Mouse (Mus musculus): Measurements from ENCODE around the gene Brip1. TPM values are rescaled to one million over a fixed set of nuclear protein-coding genes. Genes with fewer than 3 reads are reported as not detected.
"Not testable (repeated sequence)": the region's sequence is repeated elsewhere in the genome, so short reads cannot be mapped to it uniquely, and the experiment has no call there.

Brip1 gene
- 1 to 10 TPM in 1 of 2 experiments, under 1 TPM in 1; 0.76 to 1.4 TPM for total RNA-seq (2021)
- long read RNA-seq, experiment 1, full-length matches to known transcripts: 2 of 2 reads
- long read RNA-seq, experiment 1, partial matches to known transcripts: 0 of 2 reads
- long read RNA-seq, experiment 1, other reads (novel, unspliced or antisense): 0 of 2 reads
- long read RNA-seq, experiment 2: 0 reads

DNA sequence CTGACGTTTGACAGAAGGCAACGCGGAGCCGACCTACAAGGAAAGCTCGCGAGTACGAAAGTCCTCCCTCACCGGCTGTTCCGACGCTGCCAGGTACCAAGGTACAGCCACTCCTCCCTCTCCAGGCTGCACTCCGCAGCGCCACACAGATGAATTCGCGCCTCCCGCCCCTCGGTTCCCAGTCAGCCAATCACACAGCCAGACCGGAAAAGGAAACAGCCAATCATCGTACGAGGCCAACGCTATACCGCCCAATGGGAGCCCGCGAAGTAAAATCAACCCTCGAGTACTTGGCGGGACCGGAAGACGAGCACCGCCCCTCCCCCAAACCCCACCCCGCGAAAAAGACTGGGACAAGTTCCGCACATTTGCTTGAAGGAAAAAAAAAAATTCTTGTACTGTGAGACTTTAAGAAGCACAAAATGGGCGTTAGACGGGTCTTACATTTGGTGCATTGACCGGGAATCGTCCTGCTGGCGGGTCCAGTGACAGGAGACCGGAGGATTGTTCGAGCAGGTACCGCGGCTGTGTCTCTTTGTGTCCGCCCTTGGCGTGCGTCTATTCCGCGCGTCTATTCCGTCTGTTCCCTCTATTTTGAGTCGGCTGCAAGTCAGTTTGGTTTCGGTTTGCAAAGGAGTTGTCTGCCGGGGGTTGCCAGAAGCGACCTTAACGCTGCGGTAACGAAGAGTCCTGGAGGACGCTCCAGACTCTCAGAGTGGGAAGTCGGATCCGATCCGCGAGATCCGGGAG lies at the start of gene Brip1:
TSS of gene Brip1 (minus strand) at position 157 of the 750 bp plus-strand sequence.
- DNase-seq: peak; percentile 88 to 91
- intact Hi-C loops (cut with DNase I): loop anchor here (10.0 kb wide), 1 partner anchor 154 kb away; the partner anchor contains the start of gene Med13

DNA sequence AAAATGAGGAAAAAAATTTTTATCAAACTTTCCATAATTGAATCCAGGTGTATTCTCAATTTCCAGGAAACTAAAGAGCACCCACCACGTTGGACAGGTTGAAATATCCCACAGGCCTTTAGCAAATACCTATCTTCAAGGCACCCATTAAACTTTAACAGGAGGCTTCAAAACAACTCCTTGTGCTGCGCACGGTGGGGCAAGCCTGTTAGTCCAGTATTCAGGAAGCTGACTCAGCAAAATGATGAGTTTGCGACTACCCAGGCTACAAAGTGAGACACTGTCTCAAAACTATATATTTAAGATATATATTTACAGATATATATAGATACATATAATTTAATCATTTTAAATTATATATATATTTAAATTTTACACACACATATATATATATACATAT lies 31.5 kb upstream of the Brip1 start:
- no peak for DNase-seq
- intact Hi-C loops (cut with DNase I): no loop called here

DNA sequence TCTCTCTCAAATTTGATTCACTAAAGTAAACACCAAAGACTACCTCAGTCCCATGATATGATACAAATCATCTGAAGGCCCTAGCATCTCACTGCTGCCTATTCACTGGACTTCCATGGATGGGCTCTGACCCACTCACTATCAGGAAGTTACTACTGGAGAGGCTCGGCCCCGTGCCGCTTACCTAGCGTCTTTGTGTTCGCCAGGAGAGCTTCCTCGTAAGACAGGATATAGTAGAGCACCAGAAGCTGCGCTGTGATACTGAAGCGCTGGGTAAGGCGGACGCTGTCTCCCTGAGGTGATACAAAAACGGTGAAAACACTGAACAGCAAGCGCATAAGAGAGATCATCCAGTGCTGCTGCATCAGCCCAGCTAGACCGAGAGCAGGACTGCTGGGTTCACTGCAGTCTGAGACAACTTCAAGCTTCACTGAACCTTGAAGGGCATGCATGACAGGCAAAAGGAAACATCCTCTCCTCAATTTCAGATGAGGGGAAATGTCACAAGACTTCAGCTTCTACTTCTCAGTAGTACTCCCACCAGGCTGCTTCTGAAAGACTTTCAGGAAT lies 30.9 kb upstream of the Brip1 start:
- intact Hi-C loops (cut with DNase I): no loop called here
- DNase-seq: no peak

DNA sequence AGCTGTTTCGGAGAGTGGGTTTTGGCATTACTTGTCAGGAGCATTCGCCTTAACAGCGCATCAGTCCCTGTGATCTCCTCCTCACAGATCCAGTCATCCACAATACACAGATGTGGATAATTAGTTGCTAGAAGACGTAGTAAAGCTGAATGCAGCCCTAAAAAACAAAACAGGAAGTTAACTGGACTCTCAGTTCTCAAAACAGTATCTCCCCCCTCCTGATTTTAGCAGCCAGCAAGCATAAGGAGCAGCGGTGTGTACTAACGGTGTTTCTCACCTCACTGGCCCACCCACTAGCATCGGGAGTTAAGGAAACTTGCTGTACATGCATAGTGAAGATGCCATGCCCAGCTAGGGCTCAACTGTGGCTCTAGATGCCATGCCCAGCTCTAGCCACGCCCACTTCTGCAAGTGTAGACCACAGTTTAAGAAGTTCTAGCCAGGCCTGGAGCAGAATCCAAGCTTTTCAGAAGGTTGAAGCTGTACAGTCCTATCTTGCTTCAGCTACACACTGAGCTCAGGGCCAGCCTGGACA lies 25.7 kb upstream of the Brip1 start:
- intact Hi-C loops (cut with DNase I): no loop called here
- DNase-seq: no peak

DNA sequence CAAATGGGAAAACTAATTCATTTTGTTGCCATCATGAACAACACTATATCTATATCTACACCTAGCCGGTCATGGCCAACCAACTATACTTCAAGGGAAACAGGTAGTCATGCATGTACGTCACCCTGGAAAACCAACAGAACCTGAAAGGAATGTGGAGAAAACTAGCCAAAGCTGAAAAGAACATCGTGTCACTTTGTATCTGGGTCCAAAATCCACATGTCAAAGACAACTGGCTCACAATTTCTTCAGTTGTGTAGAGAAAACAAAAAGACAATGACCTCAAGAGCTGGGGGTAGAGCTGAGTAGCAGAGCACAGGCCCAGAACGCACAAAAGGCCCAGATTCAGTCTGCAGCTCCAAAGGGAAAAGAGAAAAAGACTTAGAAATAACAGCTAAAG lies 24.8 kb upstream of the Brip1 start:
- no peak for DNase-seq
- intact Hi-C loops (cut with DNase I): no loop called here

DNA sequence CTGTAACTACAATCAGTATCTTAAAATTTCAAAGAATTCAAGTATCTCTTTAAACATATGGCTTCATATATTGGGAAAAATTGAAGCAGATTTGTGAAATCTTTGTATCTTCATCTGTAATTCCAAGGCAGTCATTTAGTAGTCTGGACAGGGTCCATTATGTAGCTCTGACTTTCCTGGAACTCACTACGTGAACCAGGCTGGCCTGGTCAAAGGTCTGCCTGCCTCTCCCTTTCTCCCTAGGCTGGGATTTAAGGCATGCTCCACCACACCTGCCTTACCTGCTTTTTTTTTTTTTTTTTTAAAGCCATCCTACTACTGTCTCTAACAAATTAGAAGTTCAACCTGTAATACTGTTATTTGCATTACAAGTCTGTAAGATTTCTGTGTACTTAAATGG lies 10.8 kb upstream of the Brip1 start:
- no peak for DNase-seq

DNA sequence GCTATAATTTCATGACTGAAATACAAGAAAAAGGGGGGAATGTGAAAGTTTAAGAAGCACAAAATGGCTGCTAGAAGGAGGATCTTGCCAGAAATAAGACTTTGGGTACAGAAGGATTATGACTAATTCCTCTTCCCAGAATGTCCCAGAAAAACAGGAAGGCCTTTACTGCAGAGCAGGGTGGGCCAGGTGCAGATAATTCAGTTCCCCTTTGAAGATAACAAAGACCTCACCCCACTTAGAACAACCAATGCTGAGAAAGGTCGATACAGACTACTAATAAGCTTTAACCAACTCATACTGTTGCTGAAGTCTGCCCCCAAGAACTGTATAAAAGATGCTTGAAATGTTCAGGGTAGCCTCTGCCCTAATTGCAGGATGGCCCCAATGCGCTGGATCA lies 8.1 kb upstream of the Brip1 start:
- DNase-seq: no peak
- intact Hi-C loops (cut with DNase I): loop anchor here (10.0 kb wide), 1 partner anchor 146 kb away; the partner anchor contains the start of gene Med13

More for the DNA sequence above, 10.8 kb upstream of the Brip1 start:
- intact Hi-C loops (cut with DNase I): no loop called here

DNA sequence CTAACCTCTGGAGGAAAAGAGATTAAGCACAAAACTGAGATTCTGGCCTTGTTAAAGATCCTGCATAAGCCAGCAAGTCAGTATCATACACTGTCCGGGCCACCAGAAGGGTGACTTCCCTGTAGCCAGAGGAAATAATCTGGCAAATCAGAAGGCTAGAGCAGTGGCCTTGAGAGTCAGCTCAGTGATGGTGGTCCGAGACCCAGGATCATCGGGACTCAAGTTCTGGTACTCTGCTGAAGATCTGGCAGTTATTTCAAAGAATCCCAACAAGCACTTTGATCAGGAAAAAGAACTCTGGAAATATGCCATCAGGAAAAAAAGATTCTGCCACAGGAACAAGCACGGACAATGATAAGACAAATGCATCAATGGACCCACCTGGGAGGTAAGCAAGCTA lies 4.9 kb upstream of the Brip1 start:
- intact Hi-C loops (cut with DNase I): loop anchor here (10.0 kb wide), 1 partner anchor 149 kb away; the partner anchor contains the start of gene Med13
- no peak for DNase-seq

DNA sequence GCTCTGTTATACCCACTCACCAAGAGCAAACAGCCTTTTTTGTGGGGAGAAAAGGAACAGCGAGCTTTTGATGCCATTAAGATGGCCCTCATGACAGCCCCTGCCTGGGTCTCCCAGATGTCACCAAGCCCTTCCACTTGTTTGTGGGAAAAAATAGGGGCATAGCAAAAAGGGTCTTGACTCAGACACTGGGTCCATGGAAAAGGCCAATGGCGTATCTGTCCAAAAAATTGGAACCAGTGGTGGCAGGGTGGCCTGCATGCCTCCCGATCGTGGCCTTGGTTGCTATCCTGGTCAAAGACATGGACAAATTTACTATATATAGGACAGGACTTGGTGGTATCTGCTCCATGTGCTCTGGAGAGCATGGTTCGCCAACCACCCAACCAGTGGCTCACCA lies 4.0 kb upstream of the Brip1 start:
- no peak for DNase-seq
- intact Hi-C loops (cut with DNase I): loop anchor here (10.0 kb wide), 1 partner anchor 150 kb away; the partner anchor contains the start of gene Med13

DNA sequence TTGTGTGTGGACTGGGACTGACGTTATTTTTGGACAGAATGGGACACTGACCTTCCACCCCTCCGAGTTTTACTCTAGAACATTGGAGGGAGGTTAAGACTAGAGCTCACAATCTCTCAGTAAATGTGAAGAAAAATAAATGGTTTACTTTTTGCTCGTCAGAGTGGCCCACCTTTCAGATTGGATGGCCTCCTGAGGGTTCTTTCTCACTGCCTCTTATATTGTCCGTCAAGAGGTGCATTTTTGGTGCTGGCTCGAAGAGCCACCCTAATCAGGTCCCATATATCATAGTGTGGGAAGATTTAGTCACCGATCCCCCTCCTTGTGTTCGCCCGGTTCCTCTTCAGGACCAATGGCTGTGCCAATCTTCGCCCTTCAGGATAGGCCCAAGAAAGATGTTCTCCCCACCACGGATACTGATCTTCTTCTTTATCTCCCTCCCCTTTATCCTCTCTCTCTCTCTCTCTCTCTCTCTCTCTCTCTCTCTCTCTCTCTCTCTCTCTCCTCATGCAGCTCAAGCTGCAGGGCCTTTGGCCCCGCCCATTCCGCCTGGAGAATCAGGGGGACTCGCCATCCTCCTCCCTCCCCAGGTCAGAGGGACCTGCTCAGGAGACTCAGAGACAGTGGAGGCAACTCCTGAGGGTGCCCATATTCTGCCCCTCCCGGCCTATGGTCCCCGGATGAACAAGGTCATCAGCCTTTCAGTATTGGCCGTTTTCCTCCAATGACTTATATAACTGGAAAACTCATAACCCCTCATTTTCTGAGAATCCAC lies 1.1 kb upstream of the Brip1 start:
- intact Hi-C loops (cut with DNase I): loop anchor here (10.0 kb wide), 1 partner anchor 153 kb away; the partner anchor contains the start of gene Med13
- DNase-seq: peak; percentile 12 to 14

DNA sequence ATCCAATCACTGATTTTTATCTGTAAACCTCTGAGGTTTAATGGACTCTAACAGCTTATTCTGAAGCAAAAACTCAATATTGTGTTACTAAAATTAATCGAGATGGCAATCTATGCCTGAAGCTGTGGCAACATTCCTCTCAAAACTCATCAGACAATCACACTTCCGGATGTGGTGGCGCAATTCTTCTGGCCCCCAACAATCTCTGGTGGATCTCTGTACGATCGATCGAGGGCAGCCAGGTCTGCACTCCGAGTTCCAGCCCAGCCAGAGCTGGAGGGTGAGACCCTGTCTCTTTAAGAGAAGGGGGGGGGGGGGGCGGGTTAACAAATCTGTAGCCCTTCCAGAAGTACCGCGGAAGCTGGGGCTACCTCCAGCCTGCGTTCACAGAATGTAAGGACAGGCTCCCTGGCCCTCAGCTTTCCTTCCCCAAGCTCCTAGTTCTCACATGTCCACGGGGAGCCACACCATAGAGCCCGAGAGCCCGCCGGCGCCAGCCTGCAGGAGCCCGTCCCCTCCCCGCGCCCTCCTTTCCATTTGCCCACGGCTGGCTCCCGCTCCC lies 452 bp downstream of the Brip1 start:
- intact Hi-C loops (cut with DNase I): loop anchor here (10.0 kb wide), 1 partner anchor 154 kb away; the partner anchor contains the start of gene Med13
- no peak for DNase-seq

DNA sequence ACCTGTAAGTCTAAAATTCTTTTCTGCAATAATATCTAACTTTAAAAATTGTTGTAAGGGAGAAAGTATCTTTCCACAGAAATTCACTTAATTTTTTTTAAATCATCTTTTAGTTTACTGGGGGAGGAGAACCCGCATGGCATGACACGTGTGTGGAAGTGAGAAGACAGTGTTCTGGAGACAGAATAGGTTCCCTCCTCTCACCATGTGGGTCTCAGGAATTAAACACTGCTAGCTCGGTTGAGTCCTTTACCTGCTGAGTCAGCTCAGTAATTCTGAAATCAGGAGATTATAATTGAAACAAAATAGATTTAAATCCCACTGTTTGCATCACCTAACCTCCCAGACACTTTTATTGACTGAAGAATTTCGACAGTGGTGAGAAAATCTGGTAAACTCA lies 1.3 kb downstream of the Brip1 start:
- DNase-seq: no peak
- intact Hi-C loops (cut with DNase I): loop anchor here (10.0 kb wide), 1 partner anchor 155 kb away; the partner anchor contains the start of gene Med13

DNA sequence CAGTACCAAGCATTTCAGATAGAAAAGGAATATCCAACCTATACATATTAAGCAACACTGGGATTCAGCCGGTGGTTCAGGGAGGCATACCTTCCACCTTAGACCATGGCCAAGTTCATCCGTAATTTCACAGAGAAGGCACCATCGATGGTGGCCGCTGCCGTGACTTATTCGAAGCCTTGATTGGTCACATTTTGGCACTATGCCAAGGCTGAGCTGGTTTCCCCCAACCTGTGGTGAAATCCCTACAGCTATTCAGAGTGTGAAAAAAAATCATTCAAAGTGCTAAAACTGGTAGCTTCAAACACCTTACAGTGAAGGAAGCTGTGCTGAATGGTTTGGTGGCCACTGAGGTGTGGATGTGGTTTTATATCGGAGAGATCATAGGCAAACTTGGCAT lies 15.8 kb downstream of the Brip1 start:
- DNase-seq; intact Hi-C loops (cut with DNase I): not testable (repeated sequence)

DNA sequence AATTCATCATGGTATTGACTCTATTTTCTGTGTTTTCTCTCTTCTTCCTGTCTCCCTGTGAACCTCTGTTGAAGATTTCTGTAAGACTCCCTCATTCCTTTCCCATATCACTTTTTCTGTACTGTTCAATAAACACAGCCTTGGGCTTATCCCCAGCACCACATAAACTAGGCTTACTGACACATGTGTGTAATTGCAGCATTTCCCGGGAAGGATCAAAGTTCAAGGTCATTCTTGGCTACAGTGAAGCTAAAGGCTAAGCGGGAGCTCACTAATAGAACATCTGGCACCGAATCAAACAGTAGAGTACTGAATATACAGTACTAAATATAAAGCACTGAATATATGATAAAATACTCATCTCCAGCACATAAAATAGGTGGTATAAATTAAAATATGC lies 25.2 kb downstream of the Brip1 start:
- DNase-seq: no peak
- intact Hi-C loops (cut with DNase I): loop anchor here (10.0 kb wide), 2 partner anchors 111 to 661 kb away; no protein-coding TSS in a partner anchor

DNA sequence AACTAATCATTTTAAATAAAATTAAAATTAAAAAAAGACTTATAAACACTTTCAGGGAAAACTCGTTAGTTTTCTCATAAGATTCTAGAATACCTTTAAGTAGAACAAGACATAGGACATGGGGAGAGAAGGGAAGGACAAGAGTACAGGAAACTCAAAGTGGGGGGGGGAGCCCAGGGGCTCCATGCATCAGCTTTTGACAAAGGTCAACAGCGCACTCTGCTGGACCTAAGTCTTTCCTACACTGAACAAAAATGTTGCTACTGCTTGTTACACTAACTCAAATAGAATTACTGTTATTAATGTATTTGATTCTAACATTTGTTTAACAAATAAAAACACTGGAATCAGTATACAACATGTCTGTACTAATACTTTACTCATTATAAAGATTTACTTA lies 26.8 kb downstream of the Brip1 start:
- intact Hi-C loops (cut with DNase I): loop anchor here (5.0 to 10.0 kb wide), 5 partner anchors 109 to 659 kb away; no protein-coding TSS in a partner anchor
- peak; percentile 61 to 78 for DNase-seq

DNA sequence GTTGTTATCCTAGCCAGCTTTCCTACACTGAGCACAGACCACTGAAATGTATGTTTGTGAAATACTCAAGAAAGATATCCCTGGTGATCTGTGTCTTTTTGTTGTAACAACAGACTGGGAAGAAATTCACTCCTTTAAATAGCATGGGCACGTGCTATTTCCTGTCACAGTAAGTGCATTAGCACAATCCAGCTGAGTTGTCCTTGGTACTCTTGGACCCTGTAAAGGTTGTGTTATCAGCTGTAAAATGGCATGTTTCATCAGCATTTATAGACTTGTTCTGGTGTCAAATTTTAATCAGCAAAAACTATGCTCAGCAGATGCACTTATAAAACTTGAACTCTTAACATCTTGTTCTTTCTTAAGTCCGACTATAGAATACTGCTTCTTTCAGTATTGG lies 30.2 kb downstream of the Brip1 start:
- DNase-seq: no peak
- intact Hi-C loops (cut with DNase I): loop anchor here (5.0 to 10.0 kb wide), 5 partner anchors 106 to 656 kb away; no protein-coding TSS in a partner anchor

DNA sequence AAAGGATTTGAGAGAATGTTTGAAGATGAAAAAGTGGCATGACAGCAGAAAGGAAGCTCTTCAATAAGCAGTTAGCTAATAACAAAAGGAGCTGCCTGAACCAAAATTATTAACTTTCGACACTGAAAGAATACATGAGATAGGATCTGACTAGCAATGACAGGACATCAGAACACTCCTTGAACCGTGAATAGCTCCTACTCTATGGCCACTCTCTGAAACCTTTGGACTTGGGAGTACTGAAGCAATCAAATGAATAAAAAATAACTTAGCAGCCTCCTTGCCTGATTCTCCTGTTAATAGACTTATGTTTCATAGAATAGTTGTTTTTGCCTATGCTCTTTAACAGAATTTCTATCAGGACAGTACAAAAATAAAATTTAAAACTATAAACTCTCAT lies 40.7 kb downstream of the Brip1 start:
- intact Hi-C loops (cut with DNase I): loop anchor here (10.0 kb wide), 1 partner anchor 775 kb away; no protein-coding TSS in a partner anchor
- no peak for DNase-seq

DNA sequence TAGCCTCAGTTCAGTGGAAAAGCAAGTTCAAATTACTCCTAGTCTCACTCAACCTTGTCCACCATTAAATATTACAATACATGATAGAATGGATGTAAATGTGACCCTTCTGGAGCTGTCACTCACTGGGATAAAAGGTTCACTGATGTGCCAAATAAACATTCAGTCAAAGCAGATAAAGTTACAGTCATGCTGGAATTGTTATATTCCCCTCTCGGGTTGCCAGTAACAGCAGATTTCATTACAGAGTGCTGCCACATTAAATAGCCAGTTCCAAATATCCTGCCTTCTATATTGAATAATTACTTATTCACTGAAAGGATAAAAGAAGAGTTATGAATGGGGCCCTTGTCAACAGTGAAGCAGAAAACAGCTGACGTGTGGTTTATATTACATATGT lies 42.0 kb downstream of the Brip1 start:
- intact Hi-C loops (cut with DNase I): no loop called here
- DNase-seq: no peak

DNA sequence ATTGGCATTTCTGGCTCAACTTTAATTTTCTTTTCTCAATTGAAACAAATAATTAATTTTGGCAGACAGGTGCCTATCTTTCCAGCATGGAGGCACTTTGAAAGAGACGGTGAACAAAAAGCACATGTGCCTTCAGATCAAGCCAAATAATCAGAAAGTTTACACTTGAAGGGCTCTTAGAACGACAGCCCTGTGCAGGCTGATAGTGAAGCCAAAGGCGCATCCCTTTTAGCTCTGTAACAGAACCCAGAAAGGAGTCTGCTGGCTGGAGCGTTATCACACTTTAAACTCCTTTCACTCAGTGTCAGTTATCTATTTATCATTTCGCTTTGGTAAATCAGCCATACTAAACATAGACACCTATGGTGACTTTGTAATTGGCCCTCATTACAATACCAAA lies 45.4 kb downstream of the Brip1 start:
- intact Hi-C loops (cut with DNase I): no loop called here
- DNase-seq: no peak

DNA sequence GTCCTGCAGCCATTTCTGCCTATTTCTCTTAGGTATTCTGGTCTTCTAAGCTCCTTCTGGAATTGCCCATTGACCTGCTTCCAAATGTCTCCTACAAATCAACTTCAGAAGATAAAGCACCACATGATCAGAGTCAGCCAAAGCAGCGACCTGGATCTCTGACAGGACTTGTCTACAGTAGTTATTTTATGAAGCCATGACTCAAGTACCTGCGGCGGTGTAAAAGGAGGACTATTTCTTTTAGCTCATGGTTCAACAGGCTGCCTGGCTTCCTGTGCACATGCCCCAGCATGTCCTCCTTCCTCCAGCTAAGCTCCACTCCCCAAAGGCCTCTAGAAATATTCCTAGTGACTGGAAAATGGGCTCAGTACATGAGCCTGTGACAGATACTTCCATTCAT lies 69.7 kb downstream of the Brip1 start:
- intact Hi-C loops (cut with DNase I): no loop called here
- DNase-seq: no peak

Data from heart, postnatal 14 days (tissue).